ENCODE assay signal across 19 mouse cellular contexts in genomic region chr11:36365067-36365466, GRCm38 (mm10).
"Had no signal": no experiment of that assay in that cellular context is flagged by ENCODE, and none has a peak within 500 bp of the region (broad histone marks: within the 10 kb centered on the region; RNA-seq: fewer than 3 reads in every experiment).

No protein-coding gene starts in this region.

- H3K4me1 ChIP-seq: lung, embryonic 15.5 days; megakaryocyte, embryonic 14.5 days; neural tube, embryonic 13.5 days had no signal

- H3K36me3 ChIP-seq: lung, embryonic 15.5 days; midbrain, embryonic 13.5 days; midbrain, embryonic 15.5 days; neural tube, embryonic 13.5 days had no signal

- H3K4me2 ChIP-seq: lung, embryonic 15.5 days; midbrain, embryonic 11.5 days; midbrain, embryonic 13.5 days; midbrain, embryonic 15.5 days; neural tube, embryonic 13.5 days had no signal

- H3K9me3 ChIP-seq: lung, embryonic 15.5 days; midbrain, embryonic 13.5 days; midbrain, embryonic 15.5 days; neural tube, embryonic 13.5 days had no signal

- DNase-seq: liver, postnatal 0 days; lung, adult 2 months; lung, postnatal 14 days; lung, postnatal 36 days; right cerebral cortex, adult 18-20 months; right cerebral cortex, postnatal 25 days; right cerebral cortex, postnatal 4 days; spleen, adult 18-20 months; thymus, adult 18-20 months; thymus, postnatal 14 days; thymus, postnatal 36 days had no signal

- H3K27me3 ChIP-seq: lung, embryonic 15.5 days; megakaryocyte, embryonic 14.5 days; midbrain, embryonic 13.5 days; midbrain, embryonic 15.5 days; neural tube, embryonic 13.5 days had no signal

- H3K9ac ChIP-seq: liver, postnatal 0 days; lung, embryonic 15.5 days; midbrain, embryonic 13.5 days; midbrain, embryonic 15.5 days; neural tube, embryonic 13.5 days had no signal

- ATAC-seq: liver, postnatal 0 days; lung, postnatal 0 days; midbrain, embryonic 13.5 days; midbrain, embryonic 15.5 days had no signal

- H3K27ac ChIP-seq: lung, embryonic 15.5 days; macrophage; midbrain, embryonic 13.5 days; midbrain, embryonic 15.5 days; neural tube, embryonic 13.5 days had no signal

- H3K4me3 ChIP-seq: lung, embryonic 15.5 days; megakaryocyte, embryonic 14.5 days; midbrain, embryonic 13.5 days; midbrain, embryonic 15.5 days; neural tube, embryonic 13.5 days had no signal
